Mouse (Mus musculus): ENCODE results near the gene Col4a4. TPM values are rescaled to one million over a fixed set of nuclear protein-coding genes. Genes with fewer than 3 reads are reported as not detected.

The Col4a4 gene
- polyA plus RNA-seq, 2 experiments from 2014 or later, result 0.11 to 0.12 TPM

GRCm38 (mm10) chr1:82577915-82578314, 8.7 kb downstream of the Col4a4 start:
- no peak for ATAC-seq

- no peak for ATAC-seq
These were observed 9.3 kb downstream of the Col4a4 start for GRCm38 (mm10) chr1:82577339-82577738.

- ATAC-seq, result no peak
These were observed 10.5 kb downstream of the Col4a4 start for GRCm38 (mm10) chr1:82576182-82576581.

- no peak for ATAC-seq
These were observed 11.0 kb downstream of the Col4a4 start for GRCm38 (mm10) chr1:82575681-82576080.

GRCm38 (mm10) chr1:82571758-82572157, 14.9 kb downstream of the Col4a4 start:
- no peak for ATAC-seq

GRCm38 (mm10) chr1:82569405-82569804, 17.2 kb downstream of the Col4a4 start:
- no peak for ATAC-seq

GRCm38 (mm10) chr1:82560223-82560622, 26.4 kb downstream of the Col4a4 start:
- no peak for ATAC-seq

GRCm38 (mm10) chr1:82554889-82555288, 31.8 kb downstream of the Col4a4 start:
- no peak for ATAC-seq

- no peak for ATAC-seq
These were observed 32.2 kb downstream of the Col4a4 start for GRCm38 (mm10) chr1:82554443-82554850.

GRCm38 (mm10) chr1:82545199-82545960, 41.3 kb downstream of the Col4a4 start:
- no peak for ATAC-seq

GRCm38 (mm10) chr1:82544419-82545185, 42.0 kb downstream of the Col4a4 start:
- ATAC-seq, result no peak

- no peak for ATAC-seq
These were observed 42.7 kb downstream of the Col4a4 start for GRCm38 (mm10) chr1:82543934-82544333.

GRCm38 (mm10) chr1:82540056-82540455, 46.6 kb downstream of the Col4a4 start:
- no peak for ATAC-seq

- no peak for ATAC-seq
These were observed 48.8 kb downstream of the Col4a4 start for GRCm38 (mm10) chr1:82537848-82538247.

- ATAC-seq, result no peak
These were observed 50.0 kb downstream of the Col4a4 start for GRCm38 (mm10) chr1:82536515-82537174.

- no peak for ATAC-seq
These were observed 58.7 kb downstream of the Col4a4 start for GRCm38 (mm10) chr1:82527931-82528330.

- ATAC-seq, result no peak
These were observed 94.7 kb downstream of the Col4a4 start for GRCm38 (mm10) chr1:82491954-82492353.

- ATAC-seq, result no peak
These were observed 100.3 kb downstream of the Col4a4 start for GRCm38 (mm10) chr1:82486371-82486770.

GRCm38 (mm10) chr1:82482371-82482770, 104.3 kb downstream of the Col4a4 start:
- ATAC-seq, result no peak

GRCm38 (mm10) chr1:82479696-82480487, 106.8 kb downstream of the Col4a4 start:
- no peak for ATAC-seq

GRCm38 (mm10) chr1:82476746-82477145, 109.9 kb downstream of the Col4a4 start:
- no peak for ATAC-seq

GRCm38 (mm10) chr1:82476256-82476655, 110.4 kb downstream of the Col4a4 start:
- no peak for ATAC-seq

- ATAC-seq, result no peak
These were observed 110.8 kb downstream of the Col4a4 start for GRCm38 (mm10) chr1:82475821-82476220.
